Mouse (Mus musculus) hematopoietic stem cell, adult 5-6 weeks (primary cell): ENCODE data around the gene Dr1. TPM values are rescaled to one million over a fixed set of nuclear protein-coding genes. Genes with fewer than 3 reads are reported as not detected.

Source experiments
- total RNA-seq: library from RNA; stranded (forward); fragments of 172-1452, 232-1000 nt; gene quantifications from 2 replicates; pipeline ENCODE4 v1.2.3, GENCODE M21; 2017

Gene Dr1
- total RNA-seq, 1 experiment from 2014 or later: 54.9 TPM

Other genes starting within 250 kb of the Dr1 start
- 154 and 169 TPM in 2 replicates for gene Mtf2, start 203.2 kb upstream of the Dr1 start, total RNA-seq
- gene Tmed5, start 136.3 kb upstream of the Dr1 start, total RNA-seq: 101 and 106 TPM in 2 replicates
- 21.1 and 25.6 TPM in 2 replicates for gene Ccdc18, start 136.0 kb upstream of the Dr1 start, total RNA-seq
- 6.5 and 7.9 TPM in 2 replicates for gene Pigg, start 43.7 kb downstream of the Dr1 start, total RNA-seq
- 0.13 TPM in 1 of 2 replicates, not detected in the other for gene Gm42517, start 99.0 kb downstream of the Dr1 start, total RNA-seq
- 0.30 TPM in 1 of 2 replicates, not detected in the other for gene Pde6b, start 119.5 kb downstream of the Dr1 start, total RNA-seq
- 109 and 213 TPM in 2 replicates for gene Atp5k, start 165.6 kb downstream of the Dr1 start, total RNA-seq
- gene Mfsd7a, start 180.0 kb downstream of the Dr1 start, total RNA-seq: 0.30 and 0.81 TPM in 2 replicates
- 12.3 and 19.4 TPM in 2 replicates for gene Pcgf3, start 192.3 kb downstream of the Dr1 start, total RNA-seq